Mouse (Mus musculus) ovary, adult 10 weeks (tissue): ENCODE data around the gene Tomm34. TPM values are rescaled to one million over a fixed set of nuclear protein-coding genes. Genes with fewer than 3 reads are reported as not detected.

Experiments used
- polyA plus RNA-seq: library from polyadenylated mRNA; stranded (reverse); fragments of 350-450 nt; fragmentation: Illumina TruSeq; extraction: RNeasy Lipid Tissue Mini Kit (QIAGEN cat#74804); gene quantifications from one replicate; pipeline ENCODE4 v1.2.3, GENCODE M21; 2014

Tomm34 gene
- polyA plus RNA-seq: 10.4 TPM

GRCm38 (mm10) chr2:164070765-164071436 lies at the start of gene Tomm34:
Gene Tomm34 (minus strand): TSS chr2:164071169.

DNA sequence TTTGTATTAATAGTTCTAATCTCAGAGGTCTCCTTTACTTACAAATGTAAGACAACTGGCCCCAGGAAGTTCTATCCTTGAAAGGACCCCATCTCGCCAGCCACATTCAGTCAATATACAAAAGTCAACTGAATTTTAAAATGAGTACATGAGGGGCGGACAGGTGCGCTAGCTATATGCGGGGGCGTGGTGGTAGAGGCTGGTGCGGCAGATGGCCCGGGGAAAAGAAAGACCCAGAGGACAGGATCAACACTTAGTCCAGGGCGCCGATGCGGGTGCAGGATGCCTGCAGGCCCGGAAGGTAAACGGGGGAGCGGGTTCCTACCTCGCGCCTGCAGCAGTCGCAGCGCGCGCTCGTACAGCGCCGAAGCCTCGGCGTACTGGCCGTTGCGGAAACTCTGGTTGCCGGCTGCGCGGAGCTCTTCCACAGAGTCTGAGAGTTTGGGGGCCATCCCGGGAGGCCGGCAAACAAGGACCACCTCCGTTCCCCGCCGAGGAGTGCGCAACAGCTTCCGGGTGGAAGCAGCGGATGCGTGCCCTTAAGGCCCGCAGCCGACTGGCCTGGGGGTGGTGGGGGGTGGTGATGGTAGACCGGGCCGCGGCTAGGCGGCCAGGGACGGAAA lies 716 bp downstream of the Tomm34 start, which contains the start of gene Stk4:
Gene Stk4, plus strand, starts transcription at position 181 of the 623 bp plus-strand sequence.

GRCm38 (mm10) chr2:164025150-164025549 lies 45.8 kb downstream of the Tomm34 start, which contains the start of gene Pabpc1l:
Gene Pabpc1l (plus strand): TSS chr2:164025450.

Other genes starting within 250 kb of the Tomm34 start
- not detected for gene Kcnk15, start 217.5 kb downstream of the Tomm34 start, polyA plus RNA-seq
- 5.6 TPM for gene Rims4, start 152.5 kb downstream of the Tomm34 start, polyA plus RNA-seq
- gene Ywhab, start 76.2 kb downstream of the Tomm34 start, polyA plus RNA-seq: 304 TPM
- 1.0 TPM for gene Pabpc1l, start 45.7 kb downstream of the Tomm34 start, polyA plus RNA-seq
- gene Stk4, start 847 bp downstream of the Tomm34 start, polyA plus RNA-seq: 104 TPM
- gene Kcns1, start 99.9 kb upstream of the Tomm34 start, polyA plus RNA-seq: not detected
- not detected for gene Wfdc5, start 111.6 kb upstream of the Tomm34 start, polyA plus RNA-seq
- not detected for gene Wfdc12, start 119.4 kb upstream of the Tomm34 start, polyA plus RNA-seq
- gene Wfdc15a, start 129.0 kb upstream of the Tomm34 start, polyA plus RNA-seq: not detected
- 1.3 TPM for gene Wfdc15b, start 150.5 kb upstream of the Tomm34 start, polyA plus RNA-seq
- gene Svs2, start 167.3 kb upstream of the Tomm34 start, polyA plus RNA-seq: not detected
- gene Svs3b, start 185.5 kb upstream of the Tomm34 start, polyA plus RNA-seq: not detected
- not detected for gene Svs4, start 207.3 kb upstream of the Tomm34 start, polyA plus RNA-seq
- not detected for gene Svs3a, start 218.1 kb upstream of the Tomm34 start, polyA plus RNA-seq
- gene Svs6, start 245.6 kb upstream of the Tomm34 start, polyA plus RNA-seq: not detected